ENCODE assay signal across 13 mouse cellular contexts in genomic region chr4:62606905-62607304, GRCm38 (mm10). TPM values are rescaled to one million over a fixed set of nuclear protein-coding genes. Genes with fewer than 3 reads are reported as not detected.
DNase-seq lines count a peak whose midpoint lies in the region; ATAC-seq lines count a peak whose summit lies in the region.
"Had no signal": no experiment of that assay in that cellular context is flagged by ENCODE, and none has a peak within 500 bp of the region (broad histone marks: within the 10 kb centered on the region; RNA-seq: fewer than 3 reads in every experiment).

No protein-coding gene starts in this region.

- peaks cover 87% of the 10 kb centered on the region for H3K27me3 ChIP-seq in heart, embryonic 10.5 days (ENCODE audit: insufficient read depth, poor library complexity, severe bottlenecking)
- no peaks in the 10 kb centered on the region for H3K27me3 ChIP-seq in midbrain, embryonic 12.5 days
- no peaks in the 10 kb centered on the region for H3K27me3 ChIP-seq in midbrain, embryonic 11.5 days (ENCODE audit: control insufficient read depth, insufficient read depth, low read length)
- H3K27me3 ChIP-seq in hindbrain, embryonic 14.5 days (ENCODE audit: control insufficient read depth, insufficient read depth, low read length) = no peaks in the 10 kb centered on the region
- H3K27me3 ChIP-seq in neural tube, embryonic 15.5 days (replicated peaks) = no peaks in the 10 kb centered on the region

- no peak for ATAC-seq in midbrain, embryonic 12.5 days (ENCODE audit: low FRiP score, low read depth)
- no peak for ATAC-seq in midbrain, embryonic 11.5 days (ENCODE audit: low FRiP score)
- no peak for ATAC-seq in hindbrain, embryonic 14.5 days (ENCODE audit: low FRiP score)
- ATAC-seq in neural tube, embryonic 15.5 days (ENCODE audit: low FRiP score) = no peak
- ATAC-seq in megakaryocyte progenitor cell, adult 5-6 weeks (replicated peaks; ENCODE audit: poor library complexity) = no peak
- ATAC-seq: CD4-positive, CD25-positive, alpha-beta regulatory T cell, adult 4 months had no signal

- H3K36me3 ChIP-seq in heart, embryonic 10.5 days = no peaks in the 10 kb centered on the region
- H3K36me3 ChIP-seq in midbrain, embryonic 12.5 days = no peaks in the 10 kb centered on the region
- H3K36me3 ChIP-seq in midbrain, embryonic 11.5 days (ENCODE audit: control insufficient read depth, insufficient read depth, low read length) = no peaks in the 10 kb centered on the region; the same call in 1 of the 2 replicates
- no peaks in the 10 kb centered on the region for H3K36me3 ChIP-seq in hindbrain, embryonic 14.5 days (replicated peaks; ENCODE audit: control insufficient read depth, insufficient read depth)
- no peaks in the 10 kb centered on the region for H3K36me3 ChIP-seq in neural tube, embryonic 15.5 days

- H3K4me2 ChIP-seq in midbrain, embryonic 12.5 days (replicated peaks) = no peak overlapping the region
- H3K4me2 ChIP-seq in midbrain, embryonic 11.5 days = no peak overlapping the region
- H3K4me2 ChIP-seq in hindbrain, embryonic 14.5 days (replicated peaks) = no peak overlapping the region
- no peak overlapping the region for H3K4me2 ChIP-seq in neural tube, embryonic 15.5 days

- H3K4me3 ChIP-seq in heart, embryonic 10.5 days = no peak overlapping the region
- H3K4me3 ChIP-seq in midbrain, embryonic 12.5 days = no peak overlapping the region
- no peak overlapping the region for H3K4me3 ChIP-seq in midbrain, embryonic 11.5 days (ENCODE audit: low read depth, low read length)
- H3K4me3 ChIP-seq in hindbrain, embryonic 14.5 days (replicated peaks; ENCODE audit: low read length) = no peak overlapping the region
- H3K4me3 ChIP-seq in neural tube, embryonic 15.5 days (replicated peaks) = no peak overlapping the region

- H3K4me1 ChIP-seq in heart, embryonic 10.5 days = peaks cover 32% of the 10 kb centered on the region
- H3K4me1 ChIP-seq in midbrain, embryonic 12.5 days = peaks cover 36% of the 10 kb centered on the region
- H3K4me1 ChIP-seq in midbrain, embryonic 11.5 days (ENCODE audit: control insufficient read depth, insufficient read depth, low read length) = peaks cover 4% of the 10 kb centered on the region; the same call in 1 of the 2 replicates
- peaks cover 30% of the 10 kb centered on the region for H3K4me1 ChIP-seq in hindbrain, embryonic 14.5 days (replicated peaks; ENCODE audit: control insufficient read depth, insufficient read depth, low read length)
- peaks cover 31% of the 10 kb centered on the region for H3K4me1 ChIP-seq in neural tube, embryonic 15.5 days

- no peak for DNase-seq in heart, embryonic 10.5 days (ENCODE audit: low spot score)
- no peak for DNase-seq in heart, adult 9 months (ENCODE audit: low spot score in 2 of 2)
- DNase-seq in midbrain, embryonic 11.5 days (ENCODE audit: low spot score, missing footprints) = no peak
- DNase-seq in hindbrain, embryonic 14.5 days (ENCODE audit: low spot score) = no peak
- DNase-seq: cerebellum, adult 8-10 months; embryo, embryonic 11 days; liver; right cerebral cortex, postnatal 4 days; thymus, postnatal 14 days had no signal

- WGBS in heart, embryonic 10.5 days = 71% methylated on average over 7 of the region's 7 CpGs
- WGBS in midbrain, embryonic 12.5 days = 81% methylated on average over 7 of the region's 7 CpGs
- 76% methylated on average over 7 of the region's 7 CpGs for WGBS in midbrain, embryonic 11.5 days
- 75% methylated on average over 7 of the region's 7 CpGs for WGBS in hindbrain, embryonic 14.5 days
- WGBS in neural tube, embryonic 15.5 days = 64% methylated on average over 7 of the region's 7 CpGs

- H3K27ac ChIP-seq in heart, embryonic 10.5 days = peak overlapping the region; percentile 42; the same call in 1 of the 2 replicates
- H3K27ac ChIP-seq in midbrain, embryonic 12.5 days (replicated peaks) = peak overlapping the region; percentile 35; the same call in 1 of the 2 replicates
- no peak overlapping the region for H3K27ac ChIP-seq in midbrain, embryonic 11.5 days (ENCODE audit: low read depth, low read length)
- H3K27ac ChIP-seq in hindbrain, embryonic 14.5 days = peak overlapping the region; percentile 62; the same call in 1 of the 2 replicates
- peak overlapping the region; percentile 66 for H3K27ac ChIP-seq in neural tube, embryonic 15.5 days (replicated peaks)

- H3K9me3 ChIP-seq in heart, embryonic 10.5 days = no peaks in the 10 kb centered on the region
- H3K9me3 ChIP-seq in midbrain, embryonic 12.5 days = no peaks in the 10 kb centered on the region
- H3K9me3 ChIP-seq in midbrain, embryonic 11.5 days (ENCODE audit: control insufficient read depth, low read length) = no peaks in the 10 kb centered on the region
- no peaks in the 10 kb centered on the region for H3K9me3 ChIP-seq in hindbrain, embryonic 14.5 days (ENCODE audit: control insufficient read depth, low read length)
- no peaks in the 10 kb centered on the region for H3K9me3 ChIP-seq in neural tube, embryonic 15.5 days (replicated peaks)

- H3K9ac ChIP-seq in midbrain, embryonic 12.5 days (replicated peaks) = no peak overlapping the region
- H3K9ac ChIP-seq in midbrain, embryonic 11.5 days (ENCODE audit: low read length) = no peak overlapping the region
- H3K9ac ChIP-seq in hindbrain, embryonic 14.5 days = no peak overlapping the region
- H3K9ac ChIP-seq in neural tube, embryonic 15.5 days (replicated peaks) = no peak overlapping the region

RNA-seq across cellular contexts. Expression of gene Rgs3, which starts 47.3 kb away (rescaled TPM):
- polyA plus RNA-seq in heart, embryonic 10.5 days (2016; fragmentation: Nextera tagmentation; extraction: Ambion mirVana) = 61.4 and 65.4 TPM in 2 replicates
- polyA plus RNA-seq in midbrain, embryonic 12.5 days (2016; fragmentation: Nextera tagmentation; extraction: Ambion mirVana) = 58.5 and 60.2 TPM in 2 replicates
- polyA plus RNA-seq in midbrain, embryonic 11.5 days (2014; fragmentation: Nextera tagmentation; extraction: Ambion mirVana) = 22.3 and 23.9 TPM in 2 replicates
- 35.2 and 42.9 TPM in 2 replicates for polyA plus RNA-seq in hindbrain, embryonic 14.5 days (2014; fragmentation: Nextera tagmentation; extraction: Ambion mirVana)
- polyA plus RNA-seq in neural tube, embryonic 15.5 days (2015; fragmentation: Nextera tagmentation; extraction: Ambion mirVana) = 49.2 and 53.8 TPM in 2 replicates
- 4.2 and 5.2 TPM in 2 replicates for total RNA-seq in megakaryocyte progenitor cell, adult 5-6 weeks (2015)
- 9.7 and 10.8 TPM in 2 replicates for total RNA-seq in megakaryocyte progenitor cell, adult 5-6 weeks (2017)
